ENCODE assay signal across 26 mouse cellular contexts in genomic region chr8:46146173-46146572, GRCm38 (mm10). TPM values are rescaled to one million over a fixed set of nuclear protein-coding genes. Genes with fewer than 3 reads are reported as not detected.
A peak's percentile ranks its signal among the peaks of the same experiment; 100 is the strongest.
DNase-seq lines count a peak whose midpoint lies in the region; ATAC-seq lines count a peak whose summit lies in the region.
"Had no signal": no experiment of that assay in that cellular context is flagged by ENCODE, and none has a peak within 500 bp of the region (broad histone marks: within the 10 kb centered on the region; RNA-seq: fewer than 3 reads in every experiment).

No protein-coding gene starts in this region.

- 0 out of 2 replicates have a peak overlapping the region, but pooled peaks have one; percentile 13 for H3K9ac ChIP-seq in heart, embryonic 12.5 days
- no peak overlapping the region for H3K9ac ChIP-seq in hindbrain, embryonic 16.5 days (ENCODE audit: low read depth, low read length)
- H3K9ac ChIP-seq in hindbrain, embryonic 11.5 days (ENCODE audit: low read depth, low read length), result no peak overlapping the region
- no peak overlapping the region for H3K9ac ChIP-seq in limb, embryonic 15.5 days
- H3K9ac ChIP-seq: embryonic facial prominence, embryonic 15.5 days; forebrain, embryonic 15.5 days; intestine, embryonic 15.5 days; midbrain, embryonic 12.5 days had no signal

- WGBS in heart, embryonic 12.5 days, result 14% methylated on average over 3 of the region's 3 CpGs
- 40% methylated on average over 3 of the region's 3 CpGs for WGBS in hindbrain, embryonic 16.5 days
- WGBS in hindbrain, embryonic 11.5 days, result 42% methylated on average over 3 of the region's 3 CpGs
- 39% methylated on average over 3 of the region's 3 CpGs for WGBS in limb, embryonic 15.5 days

- ATAC-seq in heart, embryonic 12.5 days (ENCODE audit: insufficient number of reproducible peaks, low FRiP score), result no peak
- ATAC-seq in hindbrain, embryonic 16.5 days, result peak; percentile 57; the same call in 1 of the 2 replicates
- no peak for ATAC-seq in hindbrain, embryonic 11.5 days (ENCODE audit: low FRiP score)
- ATAC-seq in megakaryocyte, adult 5-6 weeks (ENCODE audit: poor library complexity, severe bottlenecking), result no peak
- no peak for ATAC-seq in limb, embryonic 15.5 days (ENCODE audit: insufficient number of reproducible peaks, low FRiP score, low TSS enrichment, low read depth)
- ATAC-seq: forebrain, embryonic 15.5 days; intestine, embryonic 15.5 days; lung, postnatal 0 days had no signal

- intact Hi-C loops in heart, postnatal 25 days (cut with DNase I), result no loop called here

- DNase-seq in heart, postnatal 25 days (ENCODE audit: low spot score), result no peak
- DNase-seq in hindbrain, embryonic 11.5 days (ENCODE audit: low spot score), result no peak
- DNase-seq: adrenal gland, adult 8-10 months; B cell, adult 2 months; cerebellum, adult 2 months; cerebellum, postnatal 25 days; embryo, embryonic 11 days; gastrocnemius, postnatal 14 days; heart, adult 18-20 months; kidney, adult 8-10 months; kidney, postnatal 14 days; liver; thymus, adult 2 months had no signal

- no peak overlapping the region for H3K27ac ChIP-seq in heart, embryonic 12.5 days (ENCODE audit: poor library complexity, severe bottlenecking)
- H3K27ac ChIP-seq in hindbrain, embryonic 16.5 days (ENCODE audit: low read depth, low read length), result peak overlapping the region; percentile 17; the same call in 1 of the 2 replicates
- no peak overlapping the region for H3K27ac ChIP-seq in hindbrain, embryonic 11.5 days (ENCODE audit: low read depth, low read length)
- H3K27ac ChIP-seq in limb, embryonic 15.5 days, result peak overlapping the region; percentile 13; the same call in 1 of the 2 replicates
- H3K27ac ChIP-seq: embryonic facial prominence, embryonic 15.5 days; forebrain, embryonic 15.5 days; hindbrain, embryonic 10.5 days; intestine, embryonic 15.5 days; midbrain, embryonic 12.5 days; stomach, postnatal 0 days had no signal

- H3K9me3 ChIP-seq in heart, embryonic 12.5 days (replicated peaks), result no peaks in the 10 kb centered on the region
- no peaks in the 10 kb centered on the region for H3K9me3 ChIP-seq in hindbrain, embryonic 16.5 days (ENCODE audit: control insufficient read depth, low read length)
- no peaks in the 10 kb centered on the region for H3K9me3 ChIP-seq in hindbrain, embryonic 11.5 days (ENCODE audit: control insufficient read depth, low read length)
- no peaks in the 10 kb centered on the region for H3K9me3 ChIP-seq in megakaryocyte, embryonic 14.5 days
- H3K9me3 ChIP-seq in limb, embryonic 15.5 days, result no peaks in the 10 kb centered on the region
- H3K9me3 ChIP-seq: embryonic facial prominence, embryonic 15.5 days; forebrain, embryonic 15.5 days; G1E; hindbrain, embryonic 10.5 days; intestine, embryonic 15.5 days; midbrain, embryonic 12.5 days had no signal

- no peaks in the 10 kb centered on the region for H3K27me3 ChIP-seq in heart, embryonic 12.5 days (replicated peaks)
- no peaks in the 10 kb centered on the region for H3K27me3 ChIP-seq in hindbrain, embryonic 16.5 days (replicated peaks; ENCODE audit: control insufficient read depth, insufficient read depth, low read length)
- H3K27me3 ChIP-seq in hindbrain, embryonic 11.5 days (ENCODE audit: control insufficient read depth, insufficient read depth, low read length), result peaks cover 3% of the 10 kb centered on the region; the same call in 1 of the 2 replicates
- H3K27me3 ChIP-seq in megakaryocyte, embryonic 14.5 days (replicated peaks), result no peaks in the 10 kb centered on the region
- H3K27me3 ChIP-seq in limb, embryonic 15.5 days, result no peaks in the 10 kb centered on the region
- H3K27me3 ChIP-seq: embryonic facial prominence, embryonic 15.5 days; forebrain, embryonic 15.5 days; intestine, embryonic 15.5 days had no signal

- H3K4me2 ChIP-seq in heart, embryonic 12.5 days, result 0 out of 2 replicates have a peak overlapping the region, but pooled peaks have one; percentile 3
- peak overlapping the region; percentile 15; the same call in 1 of the 2 replicates for H3K4me2 ChIP-seq in hindbrain, embryonic 16.5 days (ENCODE audit: low read length)
- no peak overlapping the region for H3K4me2 ChIP-seq in hindbrain, embryonic 11.5 days (replicated peaks; ENCODE audit: low read depth, low read length)
- no peak overlapping the region for H3K4me2 ChIP-seq in limb, embryonic 15.5 days
- H3K4me2 ChIP-seq: embryonic facial prominence, embryonic 15.5 days; forebrain, embryonic 15.5 days; intestine, embryonic 15.5 days; midbrain, embryonic 12.5 days had no signal

- peaks cover 31% of the 10 kb centered on the region for H3K4me1 ChIP-seq in heart, embryonic 12.5 days (replicated peaks)
- peaks cover 23% of the 10 kb centered on the region for H3K4me1 ChIP-seq in hindbrain, embryonic 16.5 days (ENCODE audit: control insufficient read depth, insufficient read depth, low read depth, low read length)
- 0 out of 2 replicates have a peak, but pooled peaks cover 3% of the 10 kb centered on the region for H3K4me1 ChIP-seq in hindbrain, embryonic 11.5 days (replicated peaks; ENCODE audit: control insufficient read depth, insufficient read depth, low read length)
- peaks cover 95% of the 10 kb centered on the region for H3K4me1 ChIP-seq in megakaryocyte, embryonic 14.5 days
- H3K4me1 ChIP-seq in limb, embryonic 15.5 days, result peaks cover 8% of the 10 kb centered on the region; the same call in 1 of the 2 replicates

- H3K36me3 ChIP-seq in heart, embryonic 12.5 days, result no peaks in the 10 kb centered on the region
- H3K36me3 ChIP-seq in hindbrain, embryonic 16.5 days (ENCODE audit: control insufficient read depth, insufficient read depth, low read length), result no peaks in the 10 kb centered on the region
- no peaks in the 10 kb centered on the region for H3K36me3 ChIP-seq in hindbrain, embryonic 11.5 days (ENCODE audit: control insufficient read depth, insufficient read depth, low read length)
- H3K36me3 ChIP-seq in megakaryocyte, embryonic 14.5 days (replicated peaks; ENCODE audit: low read length), result peaks cover 5% of the 10 kb centered on the region
- H3K36me3 ChIP-seq in limb, embryonic 15.5 days, result no peaks in the 10 kb centered on the region
- H3K36me3 ChIP-seq: embryonic facial prominence, embryonic 15.5 days; forebrain, embryonic 15.5 days; hindbrain, embryonic 10.5 days; intestine, embryonic 15.5 days; midbrain, embryonic 12.5 days had no signal

- no peak overlapping the region for H3K4me3 ChIP-seq in heart, embryonic 12.5 days
- no peak overlapping the region for H3K4me3 ChIP-seq in hindbrain, embryonic 16.5 days (ENCODE audit: low read length)
- H3K4me3 ChIP-seq in hindbrain, embryonic 11.5 days (ENCODE audit: low read depth, low read length), result no peak overlapping the region
- H3K4me3 ChIP-seq in megakaryocyte, embryonic 14.5 days (replicated peaks), result peak overlapping the region; percentile 75
- no peak overlapping the region for H3K4me3 ChIP-seq in limb, embryonic 15.5 days
- H3K4me3 ChIP-seq: embryonic facial prominence, embryonic 15.5 days; forebrain, embryonic 15.5 days; hindbrain, embryonic 10.5 days; intestine, embryonic 15.5 days; midbrain, embryonic 12.5 days had no signal

RNA-seq across cellular contexts. Expression of gene Cfap97, which starts 5.4 kb away (rescaled TPM):
- 21.4 and 22.6 TPM in 2 replicates for polyA plus RNA-seq in heart, embryonic 12.5 days (2016; fragmentation: Nextera tagmentation; extraction: Ambion mirVana)
- total RNA-seq in heart, postnatal 25 days (2021), result 10 to 100 TPM; 11.5 to 12.9 TPM
- polyA plus RNA-seq in hindbrain, embryonic 16.5 days (2015; fragmentation: Nextera tagmentation; extraction: Ambion mirVana), result 21.0 and 23.7 TPM in 2 replicates
- polyA plus RNA-seq in hindbrain, embryonic 11.5 days (2014; fragmentation: Nextera tagmentation; extraction: Ambion mirVana), result 18.5 and 21.9 TPM in 2 replicates
- 0.76 TPM in 1 of 2 replicates, not detected in the other for polyA plus RNA-seq in megakaryocyte, embryonic 14.5 days (2012; ENCODE audit: insufficient read depth, low replicate concordance)
- 14.5 and 19.8 TPM in 2 replicates for total RNA-seq in megakaryocyte, adult 5-6 weeks (2015)
- total RNA-seq in megakaryocyte, adult 5-6 weeks (2017), result 15.7 and 24.1 TPM in 2 replicates
- polyA plus RNA-seq in limb, embryonic 15.5 days (2015; fragmentation: Nextera tagmentation; extraction: Ambion mirVana), result 26.4 and 27.4 TPM in 2 replicates

RNA-seq across cellular contexts. Expression of gene Snx25, which starts 5.8 kb away (rescaled TPM):
- polyA plus RNA-seq in heart, embryonic 12.5 days (2016; fragmentation: Nextera tagmentation; extraction: Ambion mirVana), result 5.8 and 6.3 TPM in 2 replicates
- total RNA-seq in heart, postnatal 25 days (2021), result 10 to 100 TPM in 1 of 2 experiments, 1 to 10 TPM in 1; 9.6 to 11.4 TPM
- polyA plus RNA-seq in hindbrain, embryonic 16.5 days (2015; fragmentation: Nextera tagmentation; extraction: Ambion mirVana), result 9.8 and 10.9 TPM in 2 replicates
- polyA plus RNA-seq in hindbrain, embryonic 11.5 days (2014; fragmentation: Nextera tagmentation; extraction: Ambion mirVana), result 5.7 and 7.9 TPM in 2 replicates
- polyA plus RNA-seq in megakaryocyte, embryonic 14.5 days (2012; ENCODE audit: insufficient read depth, low replicate concordance), result 15.4 and 16.6 TPM in 2 replicates
- total RNA-seq in megakaryocyte, adult 5-6 weeks (2015), result 20.8 and 24.5 TPM in 2 replicates
- 20.2 and 30.7 TPM in 2 replicates for total RNA-seq in megakaryocyte, adult 5-6 weeks (2017)
- 5.4 and 6.1 TPM in 2 replicates for polyA plus RNA-seq in limb, embryonic 15.5 days (2015; fragmentation: Nextera tagmentation; extraction: Ambion mirVana)

Comparison
In these comparisons a context has a peak if more than half of its experiments do, and no peak if none do; other contexts are left out.
1. H3K27ac ChIP-seq: peak in hindbrain, embryonic 16.5 days (single experiment) and limb, embryonic 15.5 days (single experiment); none in heart, embryonic 12.5 days (single experiment) and hindbrain, embryonic 11.5 days (single experiment).
2. H3K4me2 ChIP-seq: peak in heart, embryonic 12.5 days (single experiment) and hindbrain, embryonic 16.5 days (single experiment); none in hindbrain, embryonic 11.5 days (single experiment) and limb, embryonic 15.5 days (single experiment).
3. RNA of gene Cfap97, which starts 5.4 kb away (polyA plus RNA-seq): 26.4 to 27.4 TPM in limb, embryonic 15.5 days, 21.0 to 23.7 TPM in hindbrain, embryonic 16.5 days, 21.4 to 22.6 TPM in heart, embryonic 12.5 days and 18.5 to 21.9 TPM in hindbrain, embryonic 11.5 days; 0.76 TPM in megakaryocyte, embryonic 14.5 days; every median in the first group is over 10 times any median in the second.